Mouse (Mus musculus): ENCODE results near the gene Rmdn3. TPM values are rescaled to one million over a fixed set of nuclear protein-coding genes. Genes with fewer than 3 reads are reported as not detected.

Gene Rmdn3
- total and polyA plus RNA-seq, 3 experiments, result 52.5 to 57.4 TPM; not detected in 1

GRCm38 (mm10) chr2:119112438-119113112 lies 44.3 kb downstream of the Rmdn3 start, which contains the start of gene Rad51:
Rad51 (plus strand) TSS chr2:119112793.
- Histone ChIP-seq H3K36me3 (ENCODE audit: control insufficient read depth in 1 of 2, insufficient read depth in 2 of 2, low read length in 2 of 2) (peaks cover 2 to 13% of the 10 kb centered on the region in 2 experiments; a peak in 3 of 4 replicates), H3K79me2 (ENCODE audit: control insufficient read depth, insufficient read depth, low read length, poor library complexity) (peaks cover 20% of the 10 kb centered on the region), H3K9me3 (replicated peaks; ENCODE audit: insufficient read depth, low read length) (no peaks in the 10 kb centered on the region), H3K9ac (ENCODE audit: control insufficient read depth, low read depth, low read length, poor library complexity, severe bottlenecking) (peak within 1 kb of the TSS; percentile 88), H3K27ac (ENCODE audit: control insufficient read depth, low read depth, low read length) (peak within 1 kb of the TSS; percentile 99), H3K4me3 (ENCODE audit: control insufficient read depth in 1 of 2, insufficient read depth in 1 of 2, low read depth in 2 of 2, low read length in 2 of 2) (peak within 1 kb of the TSS; percentile 55 to 91), H3K27me3 (ENCODE audit: control insufficient read depth in 1 of 2, insufficient read depth in 2 of 2, low read length in 2 of 2) (no peaks in the 10 kb centered on the region), H3K4me1 (ENCODE audit: control insufficient read depth in 1 of 2, insufficient read depth in 2 of 2, low read length in 2 of 2) (peaks cover 0 to 5% of the 10 kb centered on the region in 2 experiments; a peak in 2 of 4 replicates)
- peak; percentile 95 for DNase-seq (ENCODE audit: low read depth, low spot score)
- TF ChIP-seq RAD21 (IDR thresholded peaks at IDR 0.05; ENCODE audit: low read depth, low read length) (no peak), POLR2AphosphoS2 (IDR thresholded peaks at IDR 0.05; ENCODE audit: low read length) (peak; percentile 97), BHLHE40 (IDR thresholded peaks at IDR 0.05; ENCODE audit: borderline replicate concordance, low read depth, low read length) (no peak), POLR2A (IDR thresholded peaks at IDR 0.05; ENCODE audit: control insufficient read depth in 1 of 2, insufficient read depth in 1 of 2, low read depth in 1 of 2, low read length in 2 of 2, poor library complexity in 1 of 2) (peak; percentile 43 to 78; a peak in 3 of 4 replicates), SMC3 (IDR thresholded peaks at IDR 0.05; ENCODE audit: low read depth, low read length) (no peak), RCOR1 (IDR thresholded peaks at IDR 0.05; ENCODE audit: low read depth, low read length) (no peak), EP300 (IDR thresholded peaks at IDR 0.05; ENCODE audit: low read depth in 1 of 2, low read length in 2 of 2) (no peak; a peak in 1 of 4 replicates), GABPA (IDR thresholded peaks at IDR 0.05; ENCODE audit: low read depth, low read length) (no peak), SIN3A (IDR thresholded peaks at IDR 0.05; ENCODE audit: low read length) (peak; percentile 93), MAZ (IDR thresholded peaks at IDR 0.05; ENCODE audit: low read depth, low read length) (no peak; the same call in 1 of the 2 replicates), E2F4 (IDR thresholded peaks at IDR 0.05; ENCODE audit: borderline replicate concordance, low read depth, low read length) (peak; percentile 96), USF2 (IDR thresholded peaks at IDR 0.05; ENCODE audit: borderline replicate concordance in 1 of 2, insufficient read depth in 1 of 2, low read depth in 1 of 2, low read length in 2 of 2) (no peak), TAL1 (IDR thresholded peaks at IDR 0.05; ENCODE audit: low read length) (no peak), ZMIZ1 (IDR thresholded peaks at IDR 0.05; ENCODE audit: low read depth, low read length) (peak; percentile 78), ZKSCAN1 (IDR thresholded peaks at IDR 0.05; ENCODE audit: low read depth, low read length) (peak; percentile 47; the same call in 1 of the 2 replicates), MEF2A (IDR thresholded peaks at IDR 0.05; ENCODE audit: extremely low read depth, insufficient replicate concordance, low read depth, low read length, poor library complexity, severe bottlenecking) (no peak), USF1 (IDR thresholded peaks at IDR 0.05; ENCODE audit: low read depth, low read length) (0 out of 2 replicates have a peak, but pooled peaks have one; percentile 2), TBP (IDR thresholded peaks at IDR 0.05; ENCODE audit: low read depth, low read length) (peak; percentile 55; the same call in 1 of the 2 replicates), CHD2 (IDR thresholded peaks at IDR 0.05; ENCODE audit: low read length) (peak; percentile 44; the same call in 1 of the 2 replicates), CTCF (IDR thresholded peaks at IDR 0.05 in 2 of 3, conservative IDR thresholded peaks at IDR 0.05 in 1 of 3; ENCODE audit: control insufficient read depth in 1 of 3, insufficient read depth in 1 of 3, low read depth in 2 of 3, low read length in 3 of 3, poor library complexity in 1 of 3, severe bottlenecking in 1 of 3) (no peak), ELF1 (IDR thresholded peaks at IDR 0.05; ENCODE audit: low read depth, low read length) (peak; percentile 89; the same call in 1 of the 2 replicates), MXI1 (IDR thresholded peaks at IDR 0.05; ENCODE audit: low read depth, low read length) (peak; percentile 90), KAT2A (conservative IDR thresholded peaks at IDR 0.05; ENCODE audit: low read depth, low read length) (peak; percentile 96), NRF1 (IDR thresholded peaks at IDR 0.05; ENCODE audit: insufficient read depth, low read depth, low read length, poor library complexity, severe bottlenecking) (peak; percentile 65), MAFK (IDR thresholded peaks at IDR 0.05; ENCODE audit: borderline replicate concordance, low read depth, low read length) (no peak), MYC (IDR thresholded peaks at IDR 0.05; ENCODE audit: low read depth, low read length) (peak; percentile 77; the same call in 1 of the 2 replicates), TCF12 (IDR thresholded peaks at IDR 0.05; ENCODE audit: low read depth, low read length) (peak; percentile 65), HCFC1 (IDR thresholded peaks at IDR 0.05; ENCODE audit: low read depth, low read length) (peak; percentile 100), ZNF384 (IDR thresholded peaks at IDR 0.05; ENCODE audit: low read depth, low read length) (no peak; the same call in 1 of the 2 replicates), MYB (IDR thresholded peaks at IDR 0.05; ENCODE audit: low read depth, low read length) (no peak), UBTF (IDR thresholded peaks at IDR 0.05; ENCODE audit: borderline replicate concordance, insufficient read depth, low read depth, low read length) (no peak), ZC3H11A (IDR thresholded peaks at IDR 0.05; ENCODE audit: low read depth, low read length) (no peak), NELFE (IDR thresholded peaks at IDR 0.05; ENCODE audit: low read depth, low read length) (peak; percentile 80), CHD1 (IDR thresholded peaks at IDR 0.05; ENCODE audit: low read depth, low read length) (no peak), MAX (IDR thresholded peaks at IDR 0.05; ENCODE audit: low read length) (peak; percentile 96), GATA1 (IDR thresholded peaks at IDR 0.05; ENCODE audit: low read depth, low read length) (peak; percentile 59; the same call in 1 of the 2 replicates)

Data from MEL (cell line).